Mouse (Mus musculus) left cerebral cortex, postnatal 25 days (tissue): ENCODE results near the gene Ptgdr2. TPM values are rescaled to one million over a fixed set of nuclear protein-coding genes. Genes with fewer than 3 reads are reported as not detected.
A peak's percentile ranks its signal among the peaks of the same experiment; 100 is the strongest.

Experiments used
- DNase-seq, 2 experiments: peaks; one replicate each; pipeline ENCODE4 v3.0.0; 2022; ENCODE audit warnings: low spot score in 2 of 2, mixed read lengths in 1 of 2
- intact Hi-C: fragments of 180-260 bp; cut with DNase I; formaldehyde crosslinking; loops from one replicate; pipeline ENCODE4 v1.15.1; 2025
- total RNA-seq, 2 experiments: library from RNA; stranded (reverse); gene quantifications; 2 replicates each; pipeline ENCODE4 v1.2.3; 2021

Gene Ptgdr2
- total RNA-seq, 2 experiments from 2014 or later: 0.23 to 0.34 TPM

GRCm38 (mm10) chr19:10926123-10926621 is 10.8 kb upstream of the Ptgdr2 start:
- DNase-seq: no peak
- intact Hi-C loops: no loop called here

GRCm38 (mm10) chr19:10926666-10927065 is 10.3 kb upstream of the Ptgdr2 start:
- DNase-seq: no peak
- intact Hi-C loops: no loop called here

- no peak for DNase-seq
- intact Hi-C loops: no loop called here
Observed at GRCm38 (mm10) chr19:10930641-10931040, 6.3 kb upstream of the Ptgdr2 start.

GRCm38 (mm10) chr19:10935029-10935428 is 1.9 kb upstream of the Ptgdr2 start:
- peak in 1 of 2 experiments; percentile 60 for DNase-seq
- intact Hi-C loops: no loop called here

GRCm38 (mm10) chr19:10936077-10936476 is 883 bp upstream of the Ptgdr2 start:
- no peak for DNase-seq
- intact Hi-C loops: no loop called here

- intact Hi-C loops: no loop called here
- no peak for DNase-seq
Observed at GRCm38 (mm10) chr19:10938771-10939170, 1.8 kb downstream of the Ptgdr2 start.

- intact Hi-C loops: no loop called here
- DNase-seq: peak; percentile 71
Observed at GRCm38 (mm10) chr19:10940097-10940800, 3.3 kb downstream of the Ptgdr2 start.

- intact Hi-C loops: no loop called here
- peak in 1 of 2 experiments; percentile 19 for DNase-seq
Observed at GRCm38 (mm10) chr19:10940801-10941457, 4.0 kb downstream of the Ptgdr2 start.

- intact Hi-C loops: no loop called here
- no peak for DNase-seq
Observed at GRCm38 (mm10) chr19:10943955-10944354, 7.0 kb downstream of the Ptgdr2 start.

GRCm38 (mm10) chr19:10946506-10946905 is 9.5 kb downstream of the Ptgdr2 start:
- no peak for DNase-seq
- intact Hi-C loops: no loop called here

GRCm38 (mm10) chr19:10947219-10947618 is 10.3 kb downstream of the Ptgdr2 start:
- no peak for DNase-seq
- intact Hi-C loops: no loop called here

GRCm38 (mm10) chr19:10948416-10948815 is 11.5 kb downstream of the Ptgdr2 start:
- peak in 1 of 2 experiments; percentile 9 for DNase-seq
- intact Hi-C loops: no loop called here

GRCm38 (mm10) chr19:10949112-10949511 is 12.2 kb downstream of the Ptgdr2 start, which contains the start of gene Ccdc86:
TSS of gene Ccdc86 (minus strand) at chr19:10949266.
- peak; percentile 97 to 98 for DNase-seq
- intact Hi-C loops: no loop called here

- DNase-seq: no peak
- intact Hi-C loops: no loop called here
Observed at GRCm38 (mm10) chr19:10949558-10949957, 12.6 kb downstream of the Ptgdr2 start.

GRCm38 (mm10) chr19:10952021-10952939 is 15.3 kb downstream of the Ptgdr2 start:
- intact Hi-C loops: loop anchor here (5.0 kb wide), 1 partner anchor 240 kb away; no protein-coding TSS in a partner anchor
- peak; percentile 42 to 70 for DNase-seq

- DNase-seq: peak; percentile 49 to 68
- intact Hi-C loops: loop anchor here (2.0 kb wide), 2 partner anchors 53 to 295 kb away; no protein-coding TSS in a partner anchor
Observed at GRCm38 (mm10) chr19:10959085-10959977, 22.4 kb downstream of the Ptgdr2 start.

GRCm38 (mm10) chr19:10959978-10960346 is 23.0 kb downstream of the Ptgdr2 start:
- intact Hi-C loops: loop anchor here (2.0 to 5.0 kb wide), 3 partner anchors 53 to 295 kb away; partner anchors contain the start of gene Pga5
- no peak for DNase-seq

GRCm38 (mm10) chr19:10965721-10966120 is 28.8 kb downstream of the Ptgdr2 start:
- DNase-seq: no peak
- intact Hi-C loops: no loop called here

- no peak for DNase-seq
- intact Hi-C loops: no loop called here
Observed at GRCm38 (mm10) chr19:10968578-10968977, 31.6 kb downstream of the Ptgdr2 start.
